Mouse (Mus musculus): ENCODE measurements around the gene Gimd1.

Gimd1 gene

DNA sequence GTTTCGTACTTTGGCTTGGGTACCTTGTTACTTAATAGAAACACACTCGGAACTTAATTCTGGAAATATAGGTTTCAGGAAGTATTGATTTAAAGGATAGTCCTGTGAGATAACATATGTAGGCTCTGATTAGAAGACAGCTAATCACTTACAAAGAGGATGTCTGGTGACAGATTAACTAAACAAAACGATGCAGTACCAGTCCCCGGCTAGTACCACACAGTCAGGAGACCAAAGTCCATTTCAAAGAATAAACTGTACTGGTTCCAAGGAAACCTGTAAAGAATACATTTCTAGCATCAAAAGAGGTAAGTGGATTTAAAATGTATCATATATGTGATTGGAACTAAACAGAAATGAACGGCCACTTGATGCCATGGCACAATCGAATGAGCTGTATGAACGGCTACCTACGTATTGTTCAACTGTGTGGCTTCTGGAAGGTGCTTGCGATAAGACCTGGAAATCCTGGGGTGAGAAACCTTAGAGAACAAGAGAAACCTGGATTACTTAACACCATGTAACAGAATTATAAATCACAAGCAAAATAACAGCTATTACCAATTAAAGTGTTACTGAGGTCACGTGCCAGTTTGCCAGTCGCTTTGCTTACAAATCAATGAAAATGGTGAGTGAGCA lies at the start of gene Gimd1:
Gene Gimd1, plus strand, starts transcription at position 220 of the 639 bp plus-strand sequence.
- no peak for DNase-seq (ENCODE audit: low spot score)

GRCm38 (mm10) chr3:132581198-132581597 lies 48.4 kb upstream of the Gimd1 start:
- DNase-seq (ENCODE audit: low spot score), result no peak

- DNase-seq (ENCODE audit: low spot score), result no peak
These were observed 47.3 kb upstream of the Gimd1 start for GRCm38 (mm10) chr3:132582339-132582738.

GRCm38 (mm10) chr3:132585122-132585972 lies 44.3 kb upstream of the Gimd1 start:
- DNase-seq (ENCODE audit: low spot score), result no peak

DNA sequence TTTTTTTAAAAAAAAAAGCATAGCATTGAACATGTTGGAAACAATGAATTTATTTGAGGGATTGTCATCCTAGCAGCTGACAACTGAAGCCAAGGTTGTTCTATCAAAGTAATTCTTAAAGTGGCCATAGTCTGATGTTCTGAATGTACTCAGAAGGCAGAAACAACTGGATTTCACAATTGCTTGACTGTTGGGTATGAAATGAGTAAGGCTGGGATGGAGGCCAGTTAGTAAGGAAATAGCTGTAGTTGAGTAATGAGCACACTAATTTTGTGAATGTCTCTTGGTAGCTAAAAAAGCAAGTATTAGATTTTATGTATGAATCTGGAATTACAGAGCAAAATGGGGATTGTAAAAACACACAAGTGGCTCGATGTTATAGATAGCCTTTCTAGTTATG lies 41.5 kb upstream of the Gimd1 start:
- DNase-seq (ENCODE audit: low spot score), result no peak

- DNase-seq (ENCODE audit: low spot score), result no peak
These were observed 39.6 kb upstream of the Gimd1 start for GRCm38 (mm10) chr3:132590010-132590409.

- no peak for DNase-seq (ENCODE audit: low spot score)
These were observed 39.0 kb upstream of the Gimd1 start for GRCm38 (mm10) chr3:132590604-132591003.

- peak; percentile 2 for DNase-seq (ENCODE audit: low spot score)
These were observed 879 bp upstream of the Gimd1 start for GRCm38 (mm10) chr3:132628741-132629140.

- no peak for DNase-seq (ENCODE audit: low spot score)
These were observed 3.6 kb downstream of the Gimd1 start for GRCm38 (mm10) chr3:132633261-132633660.

DNA sequence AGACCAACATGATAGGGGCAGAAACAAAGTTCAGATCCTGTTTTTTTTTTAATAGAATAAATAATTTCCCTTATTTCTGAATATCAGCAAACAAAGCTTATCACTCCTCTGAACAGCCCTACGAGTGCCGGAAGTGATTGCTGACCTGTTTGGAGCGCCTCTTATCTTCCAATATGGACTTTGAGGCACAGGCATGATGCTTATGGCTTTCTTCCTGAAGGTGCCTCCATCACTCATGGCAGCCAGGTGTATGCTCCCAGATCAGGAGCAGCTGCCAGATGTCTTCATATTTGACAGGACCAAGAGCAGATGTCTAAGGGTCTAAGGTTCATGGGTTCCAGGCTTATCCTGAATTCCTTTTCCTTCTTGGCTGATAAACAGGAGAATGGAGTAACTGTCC lies 7.5 kb downstream of the Gimd1 start:
- no peak for DNase-seq (ENCODE audit: low spot score)

DNA sequence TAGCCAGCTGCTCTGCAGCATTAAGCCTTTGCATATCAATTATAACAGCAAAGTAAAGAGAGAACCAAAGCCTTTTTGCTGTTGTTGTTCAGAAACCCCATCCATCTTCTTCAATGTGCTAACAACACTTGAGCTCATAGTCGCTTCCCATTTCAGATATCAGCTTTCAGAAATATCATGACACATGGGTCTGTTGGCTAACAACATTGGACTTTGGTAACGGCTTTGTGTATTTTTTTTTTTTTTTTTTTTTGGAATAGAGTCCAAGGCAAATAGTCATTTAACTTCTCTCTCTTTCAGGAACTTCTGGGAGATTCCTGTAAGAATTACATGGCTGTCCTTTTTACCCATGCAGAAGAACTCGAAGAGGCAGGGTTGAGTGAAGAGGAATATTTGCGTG lies 14.5 kb downstream of the Gimd1 start:
- DNase-seq (ENCODE audit: low spot score), result no peak

GRCm38 (mm10) chr3:132646814-132647213 lies 17.2 kb downstream of the Gimd1 start:
- DNase-seq (ENCODE audit: low spot score), result no peak

DNA sequence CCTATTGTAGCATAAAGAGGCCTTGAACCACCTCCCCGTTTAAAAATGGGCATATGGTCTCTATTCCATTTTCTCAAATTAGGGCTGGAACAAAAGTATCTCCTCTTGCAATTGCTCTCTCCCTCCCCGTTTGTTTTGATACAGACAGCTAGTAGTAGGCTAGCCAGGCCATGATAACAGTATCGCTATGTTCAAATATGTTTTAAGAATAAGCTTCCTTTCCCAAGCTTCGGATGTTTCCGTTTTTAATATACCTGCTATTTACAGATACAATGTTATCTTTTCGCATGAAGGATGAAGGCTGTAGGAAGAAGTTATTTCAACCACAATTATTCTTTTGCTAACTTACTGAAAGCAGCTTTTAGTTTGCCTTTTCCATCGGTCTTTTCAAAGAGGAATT lies 19.7 kb downstream of the Gimd1 start:
- DNase-seq (ENCODE audit: low spot score), result no peak

GRCm38 (mm10) chr3:132650191-132650590 lies 20.6 kb downstream of the Gimd1 start:
- DNase-seq (ENCODE audit: low spot score), result no peak

DNA sequence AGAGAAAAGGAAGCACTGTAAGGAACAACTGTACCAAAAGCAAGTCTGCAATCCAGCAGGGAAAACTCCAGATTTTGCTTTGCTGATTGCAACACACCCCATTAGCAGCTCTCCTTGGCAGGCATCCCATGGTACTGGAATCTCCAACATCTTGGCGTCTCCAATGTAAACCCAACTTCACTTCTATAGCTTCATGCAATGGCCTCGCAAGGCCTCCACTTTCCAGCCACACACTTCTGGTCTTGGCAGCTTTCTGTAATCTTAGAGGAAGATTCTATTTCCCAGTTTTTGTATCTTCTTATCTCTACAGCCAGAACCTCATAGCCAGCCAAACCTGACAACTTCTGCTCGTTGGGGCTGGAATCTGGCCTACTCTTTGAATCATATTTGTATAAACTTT lies 22.2 kb downstream of the Gimd1 start:
- DNase-seq (ENCODE audit: low spot score), result no peak

DNA sequence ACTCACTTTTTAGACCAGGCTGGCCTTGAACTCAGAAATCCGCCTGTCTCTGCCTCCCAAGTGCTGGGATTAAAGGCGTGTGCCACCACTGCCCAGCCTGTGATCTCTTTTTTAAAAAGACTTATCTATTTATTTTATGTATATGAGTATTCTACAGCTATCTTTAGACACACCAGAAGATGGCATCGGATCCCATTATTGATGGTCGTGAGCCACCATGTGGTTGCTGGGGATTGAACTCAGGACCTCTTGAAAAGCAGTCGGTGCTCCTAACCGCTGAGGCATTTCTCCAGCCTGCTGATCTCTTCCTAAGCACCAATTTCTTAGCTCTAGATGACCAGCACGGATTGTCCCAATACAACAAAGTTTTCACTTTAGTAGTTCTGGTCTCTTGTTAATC lies 24.3 kb downstream of the Gimd1 start:
- no peak for DNase-seq (ENCODE audit: low spot score)

DNA sequence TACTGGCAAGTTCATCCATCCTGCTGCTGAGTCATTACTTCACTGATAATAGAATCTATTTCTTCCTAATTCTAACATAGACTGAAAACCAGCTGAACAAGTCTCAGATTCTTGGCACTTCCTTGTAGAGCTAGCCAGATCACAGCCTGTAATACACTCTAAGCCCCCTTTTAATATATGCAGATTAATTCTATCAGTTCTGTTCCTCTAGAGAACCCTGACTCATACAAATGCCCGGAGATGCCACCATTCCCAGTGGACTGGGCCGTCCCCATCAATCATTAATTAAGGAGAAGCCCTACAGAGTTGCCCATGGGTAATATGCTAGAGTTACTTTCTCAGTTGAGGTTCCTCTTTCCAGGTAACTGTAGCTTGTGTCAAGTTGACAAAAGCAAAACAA lies 26.3 kb downstream of the Gimd1 start:
- no peak for DNase-seq (ENCODE audit: low spot score)

DNA sequence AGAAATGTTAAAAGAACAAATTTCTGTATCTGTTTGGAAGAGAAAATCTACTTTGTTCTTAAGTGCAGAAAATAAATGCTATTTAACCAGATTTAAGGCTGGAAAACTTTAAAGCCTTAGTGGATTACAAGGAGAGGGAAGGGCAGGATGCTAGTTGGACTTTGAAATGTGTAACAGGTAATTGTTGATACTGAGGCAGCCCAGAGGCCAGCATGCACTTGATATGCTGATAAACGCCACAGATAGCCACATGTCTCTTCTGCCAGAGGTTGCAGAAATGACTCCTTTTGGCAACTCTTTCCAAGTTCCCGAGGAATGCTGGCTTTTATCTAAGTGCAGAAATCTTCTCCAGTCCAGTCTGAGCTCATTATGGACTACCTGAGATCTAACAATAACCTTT lies 47.9 kb downstream of the Gimd1 start:
- no peak for DNase-seq (ENCODE audit: low spot score)

- peak; percentile 88 for DNase-seq (ENCODE audit: low spot score)
These were observed 54.0 kb downstream of the Gimd1 start, which contains the start of gene Tbck for GRCm38 (mm10) chr3:132683447-132684230. Gene Tbck, plus strand, starts transcription at chr3:132684144.

DNA sequence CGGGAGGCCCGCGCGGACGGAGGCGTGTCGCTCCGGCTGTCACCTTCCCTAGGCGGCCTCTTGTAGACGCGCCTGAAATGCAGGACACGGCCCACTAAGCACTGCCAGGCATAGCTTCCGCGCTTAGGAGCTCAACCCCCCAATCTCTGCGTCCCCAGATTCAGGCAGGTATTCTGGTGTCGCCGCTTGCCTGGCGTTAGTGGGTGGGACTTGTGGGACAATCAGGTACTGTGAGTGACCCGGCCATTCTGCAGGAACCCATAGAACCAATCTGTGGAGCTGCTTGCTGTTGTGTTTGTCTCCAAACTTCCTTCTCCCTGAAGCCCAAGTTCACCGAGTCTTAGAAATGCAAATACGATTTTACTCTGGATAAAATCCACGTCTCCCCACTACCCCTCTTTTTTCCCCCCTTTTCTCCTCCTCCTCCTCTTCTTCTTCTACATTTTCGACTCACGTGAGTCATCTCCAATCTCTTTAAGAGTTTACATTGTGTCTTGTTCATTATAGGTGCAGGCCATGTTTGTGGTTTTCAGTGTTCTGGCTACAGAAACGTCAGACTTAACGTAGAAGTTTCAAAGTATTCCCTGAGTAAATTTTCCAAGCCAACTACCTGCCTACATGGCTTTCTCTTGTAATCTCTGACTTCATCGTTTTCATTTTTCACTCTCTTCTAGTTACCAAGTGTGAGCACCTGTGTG lies 54.8 kb downstream of the Gimd1 start, which contains the start of gene Aimp1:
Gene Aimp1, minus strand, starts transcription at position 140 of the 698 bp plus-strand sequence.
- DNase-seq (ENCODE audit: low spot score), result no peak

Measured in left cerebral cortex, adult 11 months (tissue).